Mouse (Mus musculus) urinary bladder, adult 18-20 months (tissue): ENCODE results near the gene Eefsec.

ENCODE experiments used
- DNase-seq, 2 experiments: peaks; one replicate each; pipeline ENCODE4 v3.0.0; 2022; ENCODE audit warnings: low spot score in 2 of 2, mixed read lengths in 2 of 2

Eefsec gene

GRCm38 (mm10) chr6:88416130-88416758 is 30.1 kb downstream of the Eefsec start:
- DNase-seq, result no peak

DNA sequence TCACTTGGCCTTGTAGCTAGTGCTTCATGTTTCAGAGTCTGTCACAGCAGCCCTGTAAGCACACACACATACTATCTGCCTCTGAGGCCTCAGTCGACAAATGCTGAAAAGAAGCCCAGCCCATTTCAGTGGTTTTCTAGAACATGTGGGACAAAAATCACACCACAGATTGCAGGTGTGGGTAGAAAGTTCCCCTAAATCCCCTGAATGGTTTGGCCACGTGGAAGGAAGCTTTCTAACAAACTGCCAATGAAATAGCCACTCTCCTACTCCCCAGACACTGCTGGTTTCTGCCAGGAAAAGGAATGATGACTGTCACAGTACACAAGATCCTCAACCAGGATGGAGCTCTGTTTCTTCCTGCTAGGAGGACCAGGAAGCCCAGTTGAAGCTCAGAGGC is 33.7 kb downstream of the Eefsec start:
- DNase-seq, result no peak

DNA sequence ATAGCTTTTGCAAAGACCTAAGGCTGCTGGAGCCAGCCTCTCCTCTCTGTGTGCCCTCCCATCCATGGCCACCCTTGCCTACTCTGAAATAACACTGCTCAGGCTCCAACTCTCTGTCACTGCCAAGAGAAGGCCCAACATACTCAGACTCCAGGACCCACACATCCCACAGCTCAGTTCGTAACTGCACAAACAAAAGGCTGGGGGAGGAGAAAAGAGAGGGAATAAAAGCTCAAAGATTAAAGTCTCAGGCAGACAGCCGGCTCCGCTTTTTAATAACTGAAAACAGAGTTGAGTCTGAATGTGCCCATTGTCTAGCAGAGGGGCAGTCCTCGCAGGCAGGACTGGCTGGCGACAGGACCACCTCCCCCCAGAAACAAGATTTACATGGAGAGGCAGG is 36.8 kb downstream of the Eefsec start:
- DNase-seq, result no peak

DNA sequence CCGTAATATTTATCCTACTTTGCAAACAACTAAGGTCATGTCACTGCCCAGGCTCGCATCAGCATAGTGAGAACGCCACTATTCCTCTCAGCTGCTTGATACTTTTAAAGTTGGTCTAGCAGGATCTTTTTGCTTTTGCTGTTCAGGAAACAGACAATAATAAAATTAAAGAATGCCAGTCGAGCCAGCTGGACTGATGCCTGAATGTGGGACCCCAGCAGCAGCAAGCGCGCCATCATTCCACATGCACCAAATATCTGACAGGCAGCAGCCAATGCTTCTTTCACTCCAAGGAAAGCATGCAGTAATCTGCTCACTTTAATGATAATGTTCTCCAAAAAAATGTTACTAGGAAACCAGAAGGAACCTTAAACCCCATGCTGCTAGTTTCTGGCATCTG is 45.9 kb downstream of the Eefsec start:
- no peak for DNase-seq

GRCm38 (mm10) chr6:88397985-88398384 is 48.4 kb downstream of the Eefsec start:
- no peak for DNase-seq

GRCm38 (mm10) chr6:88388946-88389345 is 57.4 kb downstream of the Eefsec start:
- DNase-seq, result peak in 1 of 2 experiments; percentile 22

DNA sequence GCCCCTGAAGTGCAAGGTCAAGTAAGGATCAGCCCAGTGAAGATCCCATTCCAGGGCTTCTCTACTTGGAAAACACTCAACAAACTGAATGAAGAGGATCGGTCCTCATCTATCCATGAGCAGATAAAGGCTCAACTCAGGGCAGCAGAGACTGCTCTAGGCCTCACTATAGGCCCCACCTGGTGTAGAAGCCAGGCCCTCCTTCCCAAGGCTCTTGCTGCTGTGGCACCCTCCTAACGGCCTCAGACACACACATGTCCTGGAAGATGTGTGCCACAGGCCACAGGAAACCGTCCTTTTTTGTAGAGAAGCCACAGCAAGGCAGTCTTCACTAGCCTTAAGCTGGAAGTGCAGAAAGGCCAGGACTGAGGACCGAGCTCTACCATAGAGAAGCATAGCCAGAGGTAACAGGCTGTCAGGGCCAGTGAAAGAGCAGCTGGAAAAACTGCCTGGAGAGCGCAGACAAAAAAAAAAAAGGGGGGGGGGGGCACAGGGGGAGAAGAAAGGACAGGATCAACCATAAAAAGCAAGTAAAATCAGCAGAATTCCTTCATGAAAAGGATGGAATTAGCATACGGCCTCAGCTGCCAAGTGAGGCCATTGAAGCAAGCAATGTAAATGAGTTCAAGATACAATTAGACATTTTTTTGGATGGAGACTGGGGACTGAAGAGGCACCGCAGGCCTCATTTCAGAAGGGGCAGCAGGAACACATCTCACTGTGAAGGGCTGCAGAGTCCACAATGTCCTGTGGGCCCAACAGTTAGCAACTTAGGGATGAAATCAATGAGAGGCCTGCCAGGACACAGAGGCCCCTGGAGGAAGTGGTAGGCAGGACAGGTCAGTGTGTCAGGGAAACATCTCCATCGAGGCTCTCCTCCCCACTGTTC is 58.3 kb downstream of the Eefsec start:
- no peak for DNase-seq

DNA sequence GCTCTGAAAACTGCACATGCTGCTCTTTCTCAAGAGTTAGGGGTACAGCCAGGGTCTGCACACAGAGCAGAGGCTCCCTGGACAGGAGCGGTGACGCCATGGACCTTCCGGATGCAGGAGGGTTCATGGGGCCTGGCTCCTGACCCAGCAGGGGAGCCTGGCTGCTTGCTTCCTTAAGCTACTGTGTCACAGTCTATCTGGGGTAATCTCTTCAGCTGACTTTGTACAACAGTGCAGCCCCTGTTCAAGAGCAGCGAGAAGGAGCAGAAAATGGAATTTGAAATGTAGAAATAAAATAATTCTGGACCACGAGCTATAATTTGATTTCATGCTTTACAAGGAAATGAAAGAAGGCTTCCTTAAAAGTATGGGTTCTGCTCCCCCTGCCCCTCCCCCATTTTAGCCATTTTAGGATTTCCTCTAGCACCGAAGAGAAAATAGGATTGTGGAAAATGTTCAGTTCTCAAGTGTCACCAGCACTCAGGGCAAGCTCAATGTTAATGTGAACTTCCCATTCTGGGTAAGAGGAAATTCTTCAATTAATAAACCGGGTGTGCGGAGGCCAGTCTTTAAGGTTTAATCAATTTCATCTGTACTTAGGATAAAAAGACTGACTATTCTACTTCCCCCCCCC is 61.8 kb downstream of the Eefsec start:
- no peak for DNase-seq

DNA sequence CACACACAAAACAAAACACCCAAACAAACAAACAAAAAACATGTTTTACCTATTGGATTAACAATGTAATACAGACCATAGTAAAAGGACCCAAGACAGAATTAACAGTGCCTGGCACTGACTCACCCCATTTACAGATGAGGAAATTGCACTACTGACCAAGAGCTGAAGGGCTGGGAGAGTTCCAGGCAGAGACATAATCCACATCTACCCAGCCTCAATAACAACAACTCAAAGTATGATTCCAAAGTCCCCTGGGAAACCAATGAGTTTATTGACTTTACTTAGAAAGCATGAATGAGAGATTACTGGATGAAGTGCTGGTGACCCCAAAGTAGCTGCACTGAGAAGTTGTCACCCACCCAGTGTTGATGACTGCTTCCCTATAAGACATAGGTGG is 62.6 kb downstream of the Eefsec start:
- no peak for DNase-seq

- DNase-seq, result no peak
Measured at GRCm38 (mm10) chr6:88379756-88380155, 66.6 kb downstream of the Eefsec start.

GRCm38 (mm10) chr6:88378829-88379228 is 67.5 kb downstream of the Eefsec start:
- no peak for DNase-seq

GRCm38 (mm10) chr6:88374247-88374646 is 72.1 kb downstream of the Eefsec start:
- DNase-seq, result no peak

DNA sequence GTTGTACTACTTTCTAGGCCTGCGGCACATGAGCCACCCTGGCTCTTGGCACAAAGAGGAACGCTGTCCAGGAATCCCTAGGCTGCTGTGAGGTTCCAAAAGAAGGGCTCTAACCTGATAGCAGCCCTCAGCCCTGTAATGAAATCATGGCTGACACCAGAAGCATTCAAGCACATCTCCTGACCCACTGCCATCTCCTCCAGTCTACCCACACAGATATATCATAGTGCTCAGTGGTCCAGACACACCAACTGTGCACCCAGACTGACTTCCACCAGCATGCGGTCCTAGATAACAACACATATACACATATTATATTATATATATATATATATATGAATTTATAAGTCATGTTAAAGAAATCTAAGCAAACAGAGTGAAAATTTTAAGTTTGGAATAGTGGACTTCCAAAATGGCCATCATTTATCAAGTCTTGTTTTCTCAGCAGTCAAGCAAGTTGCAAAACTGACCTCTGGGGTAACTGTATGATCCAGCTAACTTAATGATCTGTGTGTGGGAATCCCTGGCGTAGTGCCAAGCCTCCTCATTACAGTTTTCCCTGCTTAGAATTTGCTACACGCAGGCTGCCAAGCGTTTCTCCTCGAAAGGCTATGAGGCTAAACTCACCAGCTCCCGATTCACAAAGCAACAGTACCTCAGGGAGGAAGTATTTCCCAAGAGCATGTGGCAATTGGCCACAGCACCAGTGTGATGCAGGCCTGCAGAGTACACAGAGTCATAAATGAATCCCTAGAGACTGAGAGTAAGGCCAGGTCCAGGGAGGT is 76.3 kb downstream of the Eefsec start:
- peak in 1 of 2 experiments; percentile 25 for DNase-seq

- DNase-seq, result no peak
Measured at GRCm38 (mm10) chr6:88363475-88364012, 82.8 kb downstream of the Eefsec start.

- DNase-seq, result no peak
Measured at GRCm38 (mm10) chr6:88361096-88361495, 85.2 kb downstream of the Eefsec start.

GRCm38 (mm10) chr6:88358210-88358609 is 88.1 kb downstream of the Eefsec start:
- no peak for DNase-seq

GRCm38 (mm10) chr6:88355866-88356265 is 90.5 kb downstream of the Eefsec start:
- no peak for DNase-seq

GRCm38 (mm10) chr6:88352541-88352940 is 93.8 kb downstream of the Eefsec start:
- no peak for DNase-seq

- no peak for DNase-seq
Measured at GRCm38 (mm10) chr6:88346776-88347175, 99.6 kb downstream of the Eefsec start.

DNA sequence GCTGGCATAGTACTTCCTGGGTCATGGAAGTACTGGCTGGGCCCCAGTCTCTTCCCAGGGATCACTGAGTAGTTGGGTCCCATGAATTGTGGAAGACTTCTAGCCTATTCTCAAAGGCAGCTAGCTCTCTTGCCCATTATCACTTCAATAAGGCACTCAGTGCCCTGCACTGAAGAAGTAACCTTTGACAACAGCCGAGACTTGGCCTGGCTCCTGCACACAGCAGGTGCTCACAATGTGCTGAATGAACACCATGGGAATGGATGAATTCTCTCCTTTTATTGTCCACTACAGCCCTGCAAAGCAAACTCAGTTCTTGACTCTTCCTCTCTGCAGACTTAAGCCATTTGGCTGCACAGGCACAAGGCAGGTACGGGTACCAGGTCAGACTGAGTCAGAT is 101.0 kb downstream of the Eefsec start:
- DNase-seq, result no peak
